Mouse (Mus musculus) monocyte, adult 2 months (primary cell): ENCODE measurements around the gene Fbxl22.

Experiments
- DNase-seq, 2 experiments: peaks; one replicate each; pipeline ENCODE4 v3.0.0; 2022; ENCODE audit warnings: low spot score in 2 of 2, low read depth in 1 of 2

Gene Fbxl22

DNA sequence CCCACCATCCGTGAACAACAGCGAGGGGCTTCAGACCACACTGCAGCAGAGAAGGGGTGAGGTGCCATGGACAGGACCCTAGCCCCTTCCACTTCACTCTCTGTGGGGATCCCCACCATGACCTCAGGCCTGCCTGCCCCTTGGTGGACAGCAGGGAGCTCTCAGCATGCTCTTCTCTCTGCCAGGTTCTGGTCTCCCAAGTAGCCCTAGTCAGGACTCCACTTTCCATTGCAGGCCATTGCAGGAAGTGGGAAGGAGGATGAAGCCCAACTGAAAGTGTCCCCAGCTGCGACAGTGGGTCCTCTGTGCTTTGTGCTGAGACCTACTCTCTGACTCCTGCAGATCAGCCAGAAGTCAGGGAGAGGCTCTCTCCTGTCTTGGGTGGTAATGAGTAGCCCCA lies 6.7 kb downstream of the Fbxl22 start:
- DNase-seq = no peak

DNA sequence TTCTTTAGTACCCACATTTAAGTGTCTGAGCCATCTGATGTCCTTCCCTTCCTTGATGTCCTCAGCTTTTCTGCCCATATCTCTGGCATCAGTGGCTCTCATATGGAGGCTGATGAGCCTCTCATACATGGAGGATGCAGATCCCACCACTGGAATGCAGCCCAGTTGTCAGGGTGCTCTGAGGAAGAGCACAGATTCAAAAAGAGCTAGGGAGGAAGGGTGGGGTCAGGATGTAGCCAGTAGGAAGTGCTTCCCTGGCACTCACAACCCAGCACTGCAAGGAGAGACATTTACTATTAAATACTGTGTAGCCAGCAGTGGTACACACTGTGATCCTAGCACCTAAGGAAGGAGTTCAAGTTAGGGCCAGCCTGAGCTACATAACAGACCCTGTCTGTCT lies 8.0 kb downstream of the Fbxl22 start:
- no peak for DNase-seq

DNA sequence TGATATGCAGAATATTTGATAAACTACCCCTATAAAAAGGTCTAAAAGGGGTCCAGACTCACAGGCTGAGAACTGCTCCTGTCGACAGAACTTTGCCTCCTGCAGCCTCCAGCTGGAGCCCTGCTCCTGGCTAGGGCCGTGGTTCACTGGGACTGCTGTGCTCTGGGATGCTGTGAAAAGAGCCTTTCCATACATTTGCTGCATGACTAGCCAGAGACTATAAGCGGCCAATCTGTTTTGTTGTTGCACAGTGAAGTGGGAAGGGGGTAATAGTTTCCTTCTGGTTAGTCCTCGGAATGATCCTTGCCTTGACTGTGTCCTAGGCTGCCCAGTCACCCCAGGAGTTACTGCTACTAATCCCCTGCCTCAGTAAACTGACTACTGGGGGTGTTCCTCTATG lies 8.4 kb downstream of the Fbxl22 start:
- DNase-seq = no peak

DNA sequence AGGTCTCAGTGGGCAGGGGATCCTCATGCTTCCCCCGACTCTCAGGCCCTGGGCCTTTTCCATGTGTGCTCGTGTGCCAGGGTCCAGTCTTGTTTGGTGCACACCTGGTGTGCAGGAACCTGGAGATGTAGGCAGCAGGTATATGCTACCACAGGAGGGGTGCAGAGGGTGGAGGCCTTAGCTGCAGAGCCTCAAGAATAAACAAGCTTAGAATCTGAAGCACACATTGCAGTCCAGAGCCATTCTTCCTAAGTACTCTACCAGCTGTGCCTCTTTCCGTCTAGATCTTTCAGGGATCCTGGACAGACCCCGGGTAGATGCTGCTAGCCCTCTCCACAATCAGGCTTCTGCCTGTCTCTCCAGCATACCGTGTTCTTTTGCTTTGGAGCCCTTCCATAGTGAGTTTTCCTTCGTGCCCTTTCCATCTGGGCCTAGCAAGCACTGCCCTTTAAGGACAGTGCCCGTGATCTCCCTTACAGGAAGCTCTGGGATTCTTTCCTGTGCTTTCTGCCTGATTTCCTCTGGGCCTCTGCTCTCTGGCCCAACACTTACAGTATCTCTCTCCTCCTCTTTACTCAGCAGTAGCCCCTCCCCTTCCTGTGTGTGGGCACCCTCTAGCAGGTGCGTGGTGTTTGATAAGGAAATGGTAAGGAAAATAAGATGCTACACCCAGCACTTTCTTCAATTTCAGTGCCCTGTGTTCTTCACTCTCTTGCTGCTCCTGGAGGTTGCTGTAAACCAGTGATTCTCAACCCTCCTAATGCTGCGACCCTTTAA lies 9.1 kb downstream of the Fbxl22 start:
- no peak for DNase-seq

DNA sequence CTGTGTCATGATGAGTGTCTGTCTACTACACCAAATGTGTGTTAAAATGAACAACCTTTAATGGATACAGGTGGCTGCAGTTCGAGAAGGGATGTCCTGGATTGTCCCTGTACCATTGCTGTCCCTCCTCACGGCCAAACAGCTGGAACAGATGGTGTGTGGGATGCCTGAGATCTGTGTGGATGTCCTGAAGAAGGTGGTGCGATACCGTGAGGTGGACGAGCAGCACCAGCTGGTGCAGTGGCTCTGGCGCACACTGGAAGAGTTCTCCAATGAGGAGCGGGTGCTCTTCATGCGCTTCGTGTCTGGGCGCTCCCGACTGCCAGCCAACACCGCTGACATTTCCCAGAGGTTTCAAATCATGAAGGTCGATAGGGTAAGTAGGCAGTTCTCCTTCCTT lies 9.9 kb downstream of the Fbxl22 start:
- DNase-seq = no peak

DNA sequence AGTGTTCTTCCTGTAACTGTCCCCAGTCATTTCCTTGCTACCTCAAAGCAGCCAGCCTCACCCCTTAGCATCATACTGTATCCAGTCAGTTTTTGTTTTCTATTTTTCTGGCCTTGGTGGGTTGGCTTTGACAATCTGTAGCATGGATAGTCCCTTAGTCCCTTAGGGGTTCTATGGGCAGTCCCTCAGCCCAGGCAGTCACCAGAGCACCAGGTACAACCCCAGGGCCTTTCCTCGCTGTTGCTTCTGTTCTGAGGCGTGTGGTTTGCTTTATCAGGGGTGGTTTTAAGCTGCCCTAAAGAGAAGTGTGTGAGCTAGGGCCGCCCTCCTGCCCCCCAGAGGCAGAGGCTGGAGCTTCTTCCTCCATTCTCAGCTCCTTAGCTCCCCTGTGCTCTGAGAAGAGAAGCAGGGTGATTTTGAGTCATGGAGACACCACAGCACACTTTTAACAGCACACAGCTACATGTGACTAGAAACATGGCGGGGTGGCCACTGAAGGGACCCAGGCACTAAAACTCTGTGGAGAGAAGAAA lies 10.4 kb downstream of the Fbxl22 start:
- no peak for DNase-seq

DNA sequence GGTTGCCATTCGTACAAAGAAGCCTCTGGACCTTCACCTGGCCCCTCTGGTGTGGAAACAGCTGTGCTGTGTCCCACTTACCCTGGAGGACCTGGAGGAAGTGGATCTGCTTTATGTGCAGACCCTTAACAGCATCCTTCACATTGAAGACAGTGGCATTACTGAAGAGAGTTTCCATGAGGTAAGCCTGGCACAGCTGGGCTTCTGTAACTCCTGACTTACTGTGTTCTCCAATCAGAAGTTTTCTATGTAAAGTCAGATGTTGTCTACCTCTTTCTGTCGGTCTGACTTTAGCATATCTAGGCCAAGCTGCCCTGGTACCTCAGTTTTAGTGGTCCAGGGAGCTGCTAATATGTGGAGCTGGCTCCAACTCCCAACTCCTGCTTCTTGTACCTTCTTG lies 13.1 kb downstream of the Fbxl22 start:
- no peak for DNase-seq

DNA sequence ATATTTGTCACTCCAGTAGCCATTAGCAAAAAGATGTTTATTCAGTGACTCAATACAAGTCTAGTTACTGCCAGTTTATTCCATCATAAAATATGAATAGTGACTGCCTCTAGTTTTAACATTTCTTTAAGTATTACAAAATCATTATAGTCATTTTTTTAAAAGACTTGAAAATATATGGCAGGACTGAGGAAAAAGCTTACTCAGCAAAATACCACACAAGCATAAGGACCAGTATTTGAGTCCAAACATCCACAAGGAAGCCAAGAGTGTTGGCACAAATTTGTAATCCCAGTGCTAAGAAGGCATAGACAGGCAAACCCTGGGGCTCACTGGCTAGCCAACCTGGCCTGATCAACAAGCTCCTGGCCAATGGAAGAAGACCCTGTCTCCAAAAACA lies 20.4 kb downstream of the Fbxl22 start:
- no peak for DNase-seq

DNA sequence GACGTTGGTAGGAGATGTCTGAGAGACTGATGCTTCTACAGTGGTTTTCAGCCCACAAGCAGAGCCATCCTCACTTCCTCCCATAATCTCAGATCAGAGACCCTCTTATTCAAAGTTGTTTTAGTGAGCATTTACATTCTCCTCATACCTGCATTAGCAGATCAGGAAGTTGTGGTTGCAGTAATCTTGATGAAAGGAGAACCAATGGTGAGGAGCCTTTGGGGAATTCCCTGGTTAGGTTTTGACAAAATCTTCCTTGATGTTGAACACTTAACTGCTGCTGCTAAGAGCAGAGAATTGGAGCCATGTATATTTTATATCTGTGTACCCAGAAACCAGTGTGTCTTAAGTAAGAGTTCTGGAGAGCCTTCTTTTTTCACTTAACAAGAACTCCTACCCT lies 22.0 kb downstream of the Fbxl22 start:
- no peak for DNase-seq

DNA sequence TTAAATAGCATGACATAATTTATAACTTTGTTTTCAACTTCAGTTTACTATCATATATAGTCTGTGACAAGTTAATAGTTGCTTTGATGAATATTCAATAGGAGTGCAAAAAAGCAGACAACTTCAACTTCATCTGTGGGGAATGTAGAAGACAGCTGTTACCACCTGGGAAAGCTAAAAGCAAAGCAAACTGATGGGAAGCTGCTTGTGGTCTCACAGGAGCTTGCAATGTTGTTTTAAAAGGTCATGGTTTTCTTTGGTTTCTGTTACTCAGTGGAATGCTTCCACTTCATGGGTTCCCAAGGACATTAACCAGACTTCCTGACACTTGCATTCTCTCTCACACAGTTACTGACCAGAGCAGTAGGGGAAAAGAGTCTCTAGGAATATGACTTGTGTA lies 25.6 kb downstream of the Fbxl22 start:
- no peak for DNase-seq

DNA sequence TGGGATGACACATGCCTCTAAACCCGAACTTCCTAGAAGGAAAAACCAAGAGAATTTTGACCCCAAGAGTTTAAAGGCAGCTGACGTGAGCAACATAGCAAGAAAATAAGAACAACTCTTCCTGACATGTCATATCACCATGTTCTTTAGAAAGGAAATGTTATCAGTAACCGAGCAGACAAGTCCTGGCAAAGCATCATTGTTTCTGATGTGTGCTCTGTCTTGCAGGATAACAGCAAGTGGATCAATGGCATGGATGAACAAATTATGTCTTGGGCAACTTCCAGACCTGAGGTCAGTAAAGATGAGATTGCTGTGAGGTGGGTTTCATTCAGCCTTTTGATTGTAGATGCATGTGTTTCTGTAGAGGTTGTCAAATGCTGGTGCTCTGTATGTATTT lies 31.0 kb downstream of the Fbxl22 start:
- DNase-seq = no peak

DNA sequence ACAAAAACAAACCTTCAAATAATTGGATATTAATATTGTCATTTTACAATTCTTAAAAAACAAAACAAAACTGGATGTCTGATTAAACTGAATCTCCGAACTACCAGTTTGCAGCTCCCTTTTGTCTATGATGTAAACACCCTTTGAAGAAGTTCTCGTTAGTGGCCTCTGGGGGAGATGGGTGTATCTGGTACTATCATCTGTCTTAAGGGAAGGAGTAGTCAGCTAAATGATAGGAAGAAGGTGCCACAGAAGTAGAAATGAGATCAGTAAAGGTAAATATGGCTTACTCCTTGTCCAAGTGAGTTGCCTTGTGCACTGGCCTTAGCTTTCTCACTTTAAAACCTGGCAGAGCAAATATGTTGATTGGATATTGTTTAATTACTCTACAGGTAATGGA lies 36.6 kb downstream of the Fbxl22 start:
- DNase-seq = no peak

DNA sequence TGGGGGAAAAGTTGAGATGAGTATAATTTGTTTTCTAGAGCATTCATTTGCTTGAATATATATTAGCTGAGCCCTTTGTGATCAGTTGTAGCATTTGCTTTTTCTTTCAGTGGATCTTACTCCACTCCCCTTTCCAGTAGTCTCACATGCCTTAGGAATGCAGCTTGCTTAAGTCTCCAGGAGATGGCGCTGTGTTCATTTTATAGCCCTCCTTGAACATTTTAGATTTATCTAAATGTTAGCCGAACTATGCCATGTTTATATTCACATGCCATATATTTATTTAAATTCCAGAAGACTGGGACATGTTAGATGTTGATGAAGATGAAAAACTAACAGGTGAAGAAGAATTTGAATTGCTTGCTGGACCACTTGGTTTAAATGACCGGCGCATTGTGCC lies 49.3 kb downstream of the Fbxl22 start:
- no peak for DNase-seq
